Mouse (Mus musculus) adrenal gland (tissue): Measurements from ENCODE around the gene Chrm5.

Experiments
- intact Hi-C: fragments of 180-260 bp; cut with DNase I; formaldehyde crosslinking; loops from one replicate; pipeline ENCODE4 v1.15.1; 2025

Chrm5 gene

DNA sequence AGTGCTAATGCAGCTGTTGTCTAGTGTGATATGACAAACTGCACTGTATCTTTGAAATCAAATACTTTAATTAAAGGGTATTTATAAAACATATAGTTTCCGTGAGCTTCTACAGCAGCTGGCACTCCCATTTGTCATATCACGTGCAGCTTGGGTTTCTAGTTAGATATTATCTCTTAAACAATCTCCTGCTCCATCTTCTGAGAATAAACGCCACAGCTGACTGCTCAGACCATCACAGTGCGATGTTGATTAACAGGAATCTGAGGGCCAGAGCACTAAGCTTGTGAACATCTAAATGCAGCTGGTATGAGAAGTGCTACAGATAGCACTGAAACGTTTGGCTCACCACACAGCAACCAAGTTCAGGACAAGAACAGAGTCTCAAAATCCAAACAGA lies 50.2 kb downstream of the Chrm5 start:
- intact Hi-C loops = no loop called here

- intact Hi-C loops = no loop called here
These were observed 50.9 kb downstream of the Chrm5 start for GRCm38 (mm10) chr2:112429665-112430064.
